Mouse (Mus musculus) thymus, adult 2 months (tissue): ENCODE results near the gene Gsdme. TPM values are rescaled to one million over a fixed set of nuclear protein-coding genes. Genes with fewer than 3 reads are reported as not detected.

Experiments
- DNase-seq: peaks from one replicate; pipeline ENCODE4 v3.0.0; 2021
- H3K27ac ChIP-seq: fragments of 200-500 bp; 2 replicates; pipeline ENCODE4 v1.5.1; 2012; ENCODE audit warnings: low read length, control low read depth; ENCODE audit not compliant: control insufficient read depth, insufficient read depth
- H3K27me3 ChIP-seq: fragments of 200-500 bp; 2 replicates; pipeline ENCODE4 v1.6.1; 2012; ENCODE audit warnings: mild to moderate bottlenecking, low read length, moderate library complexity, mixed read lengths; ENCODE audit not compliant: control insufficient read depth, insufficient read depth
- H3K36me3 ChIP-seq: fragments of 200-500 bp; 2 replicates; pipeline ENCODE4 v1.6.1; 2012; ENCODE audit warnings: mild to moderate bottlenecking, low read length, moderate library complexity; ENCODE audit not compliant: control insufficient read depth, insufficient read depth
- H3K4me1 ChIP-seq: fragments of 200-500 bp; replicated peaks from 2 replicates; pipeline ENCODE4 v1.6.1; 2012; ENCODE audit warnings: low read length; ENCODE audit not compliant: control insufficient read depth, insufficient read depth
- H3K4me3 ChIP-seq: fragments of 200-500 bp; 2 replicates; pipeline ENCODE4 v1.5.1; 2012; ENCODE audit warnings: mild to moderate bottlenecking, low read length, control low read depth, moderate library complexity; ENCODE audit not compliant: control insufficient read depth, insufficient read depth
- CTCF ChIP-seq: fragments of 200-500 bp; IDR thresholded peaks from 2 replicates; pipeline ENCODE4 v1.5.1; 2012; ENCODE audit warnings: mild to moderate bottlenecking, control low read depth, low read length, moderate library complexity, borderline replicate concordance; ENCODE audit not compliant: control insufficient read depth, poor library complexity, insufficient read depth; ENCODE audit errors: extremely low read depth
- POLR2A ChIP-seq: fragments of 200-500 bp; IDR thresholded peaks from 2 replicates; pipeline ENCODE4 v1.6.1; 2012; ENCODE audit warnings: mild to moderate bottlenecking, low read length, control low read depth, moderate library complexity; ENCODE audit not compliant: control insufficient read depth, poor library complexity, insufficient read depth; ENCODE audit errors: extremely low read depth
- WGBS: fragments of 180-500 bp; shearing (Covaris S2); methylation state at CpG from one replicate; pipeline ENCODE4 v1.1.7; 2018; 5-methylcytosine and 5-hydroxymethylcytosine counted together
- polyA plus RNA-seq: library from polyadenylated mRNA; depleted of rRNA; stranded (reverse); fragments of >200 nt; gene quantifications from 2 replicates; pipeline ENCODE4 v1.2.3, GENCODE M21; 2012; rRNA removed

Gsdme gene
- polyA plus RNA-seq, result 0.59 and 0.89 TPM in 2 replicates

DNA sequence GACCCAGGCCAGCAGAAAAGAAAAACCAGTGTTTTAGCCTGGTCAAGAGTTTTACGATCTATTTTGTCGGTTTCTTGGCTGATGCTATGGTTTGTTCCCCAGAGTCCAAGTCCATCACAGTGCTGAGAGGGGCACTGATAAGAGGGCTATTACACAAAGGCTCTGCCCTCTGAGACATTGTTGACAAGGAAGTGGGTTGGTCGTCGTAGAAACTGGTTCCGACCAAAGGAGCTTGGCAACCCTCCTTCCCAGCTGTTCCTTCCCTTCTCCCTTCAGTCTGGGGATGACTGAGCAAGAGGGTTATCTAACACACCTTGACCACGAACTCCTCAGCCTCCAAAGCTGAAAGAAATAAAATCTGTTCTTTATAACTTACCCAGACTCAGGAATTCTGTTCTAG, at the start of gene Gsdme:
Gsdme (minus strand) TSS at position 193 of the 400 bp plus-strand sequence.
- Histone ChIP-seq H3K4me3 (no peak within 1 kb of the TSS), H3K27ac (no peak within 1 kb of the TSS), H3K4me1 (peaks cover 15% of the 10 kb centered on the region), H3K36me3 (no peaks in the 10 kb centered on the region), H3K27me3 (no peaks in the 10 kb centered on the region)
- DNase-seq, result no peak
- WGBS, result 67% methylated on average over 6 of the region's 6 CpGs
- TF ChIP-seq POLR2A, result no peak
- no peak for TF ChIP-seq CTCF

GRCm38 (mm10) chr6:50312647-50313046, 49.0 kb upstream of the Gsdme start:
- 61% methylated on average over 4 of the region's 4 CpGs for WGBS
- DNase-seq, result peak; percentile 85

DNA sequence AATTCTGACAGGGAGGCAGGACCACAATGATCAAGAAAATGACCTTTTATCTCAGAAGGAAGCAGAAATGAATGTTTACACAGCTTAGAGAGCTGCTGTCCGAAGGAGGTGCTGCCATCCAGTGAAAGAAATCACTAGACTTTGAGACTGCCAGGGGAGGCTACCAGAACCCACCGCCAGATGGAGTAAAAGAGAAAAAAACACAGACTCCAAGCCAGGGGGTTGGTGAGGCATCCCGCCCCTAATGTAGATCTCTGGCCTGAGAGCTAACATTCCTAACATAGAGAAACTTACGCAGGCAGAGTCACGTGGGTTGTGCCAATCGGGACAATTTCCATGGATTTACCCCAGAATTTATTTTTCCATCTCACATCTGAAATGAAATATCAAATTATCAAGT, 45.4 kb upstream of the Gsdme start:
- Histone ChIP-seq H3K36me3 (no peaks in the 10 kb centered on the region), H3K4me1 (no peaks in the 10 kb centered on the region), H3K27ac (no peak overlapping the region), H3K27me3 (no peaks in the 10 kb centered on the region), H3K4me3 (no peak overlapping the region)
- peak; percentile 40 for DNase-seq
- no peak for TF ChIP-seq POLR2A
- TF ChIP-seq CTCF, result no peak
- 78% methylated on average over 6 of the region's 6 CpGs for WGBS

More at GRCm38 (mm10) chr6:50312647-50313046, 49.0 kb upstream of the Gsdme start:
- Histone ChIP-seq H3K27me3 (no peaks in the 10 kb centered on the region), H3K4me1 (no peaks in the 10 kb centered on the region), H3K36me3 (no peaks in the 10 kb centered on the region), H3K4me3 (no peak overlapping the region), H3K27ac (no peak overlapping the region)
- TF ChIP-seq CTCF (peak; percentile 92), POLR2A (no peak)

DNA sequence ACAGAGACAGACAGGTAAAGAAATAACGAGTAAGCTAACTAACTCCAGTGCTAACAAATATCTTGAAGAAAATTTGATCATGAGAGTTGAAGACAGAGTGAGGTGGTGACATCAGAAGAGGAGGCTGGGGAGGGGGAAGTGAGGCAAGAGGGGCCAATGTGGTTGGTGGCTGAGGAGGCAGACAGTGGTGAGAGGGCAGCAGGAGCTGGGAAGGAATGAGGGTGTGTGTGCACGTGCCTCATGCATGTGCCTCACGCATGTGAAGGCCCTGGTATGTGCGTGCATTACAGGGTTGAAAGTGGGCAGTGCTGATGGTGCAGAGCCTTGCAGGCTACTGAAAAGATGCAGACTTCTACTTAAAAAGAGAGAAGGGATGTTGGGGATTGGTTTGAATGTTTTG, 43.0 kb upstream of the Gsdme start:
- Histone ChIP-seq H3K27ac (no peak overlapping the region), H3K36me3 (no peaks in the 10 kb centered on the region), H3K4me3 (no peak overlapping the region), H3K4me1 (no peaks in the 10 kb centered on the region), H3K27me3 (no peaks in the 10 kb centered on the region)
- TF ChIP-seq CTCF, result no peak
- TF ChIP-seq POLR2A, result no peak
- no peak for DNase-seq
- WGBS, result 57% methylated on average over 4 of the region's 4 CpGs

DNA sequence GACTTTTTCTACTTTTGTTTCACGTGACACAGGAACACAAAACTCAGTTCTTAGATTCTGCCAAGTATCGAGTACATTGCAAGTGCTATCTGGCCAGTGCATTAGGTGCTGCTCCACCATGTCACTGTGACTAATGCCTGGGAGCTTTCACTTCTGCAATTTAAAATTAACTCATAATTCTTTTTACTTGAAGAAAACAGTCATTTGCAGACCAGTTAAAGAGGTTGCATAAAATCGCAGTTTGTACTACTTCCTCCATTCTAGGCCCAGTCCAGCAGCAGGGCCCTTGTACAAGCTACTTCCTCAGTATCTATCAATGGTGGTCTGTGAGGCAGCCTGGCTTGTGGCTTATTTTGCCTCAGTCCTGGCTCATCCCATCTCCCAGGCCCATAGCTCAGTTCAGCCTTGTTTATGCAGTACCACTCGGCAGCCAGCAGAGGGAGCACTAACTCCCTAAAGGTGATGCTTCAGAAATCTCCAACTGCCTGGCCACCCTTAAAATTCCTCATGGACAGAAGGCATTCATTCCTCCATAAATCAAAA, 41.4 kb upstream of the Gsdme start:
- peak; percentile 70 for DNase-seq
- Histone ChIP-seq H3K27me3 (no peaks in the 10 kb centered on the region), H3K36me3 (no peaks in the 10 kb centered on the region), H3K4me1 (no peaks in the 10 kb centered on the region), H3K27ac (no peak overlapping the region), H3K4me3 (no peak overlapping the region)
- WGBS, result 41% methylated on average over 4 of the region's 4 CpGs
- no peak for TF ChIP-seq POLR2A
- TF ChIP-seq CTCF, result peak; percentile 81; the same call in 1 of the 2 replicates

GRCm38 (mm10) chr6:50301121-50301520, 37.5 kb upstream of the Gsdme start:
- Histone ChIP-seq H3K27ac (no peak overlapping the region), H3K27me3 (no peaks in the 10 kb centered on the region), H3K4me3 (no peak overlapping the region), H3K4me1 (no peaks in the 10 kb centered on the region), H3K36me3 (no peaks in the 10 kb centered on the region)
- no peak for DNase-seq
- TF ChIP-seq POLR2A (no peak), CTCF (no peak)
- WGBS, result 94% methylated on average over 7 of the region's 7 CpGs

DNA sequence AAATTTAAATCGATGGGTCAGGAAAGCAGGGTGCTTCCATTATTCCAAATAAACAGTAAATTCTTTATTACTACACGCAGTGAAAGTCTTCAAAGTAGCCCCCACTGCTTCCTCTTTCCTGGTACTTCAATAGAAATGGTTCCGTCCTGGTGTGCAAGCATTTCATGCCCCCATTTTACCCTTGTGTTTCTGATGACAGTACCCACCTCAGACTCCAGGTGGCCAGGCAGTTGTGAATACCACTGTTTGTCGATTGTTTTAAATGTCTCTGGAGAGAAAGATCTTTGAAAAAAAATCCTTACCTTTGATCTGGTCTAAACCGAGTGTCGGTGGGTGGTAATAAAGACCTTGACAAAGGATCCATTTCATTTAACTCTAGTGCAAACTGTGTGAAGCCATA, 37.0 kb upstream of the Gsdme start:
- WGBS, result 65% methylated on average over 6 of the region's 6 CpGs
- Histone ChIP-seq H3K27me3 (no peaks in the 10 kb centered on the region), H3K4me1 (no peaks in the 10 kb centered on the region), H3K4me3 (no peak overlapping the region), H3K27ac (no peak overlapping the region), H3K36me3 (no peaks in the 10 kb centered on the region)
- DNase-seq, result no peak
- no peak for TF ChIP-seq POLR2A
- no peak for TF ChIP-seq CTCF
